ENCODE assay signal across 8 mouse cellular contexts in genomic region chr19:16585379-16585778, GRCm38 (mm10).
DNase-seq lines count a peak whose midpoint lies in the region.

No protein-coding gene starts in this region.

- intact Hi-C loops in gastrocnemius, postnatal 36 days (cut with DNase I): no loop called here

- DNase-seq in gastrocnemius, adult 18-20 months (ENCODE audit: low spot score): peak; percentile 38
- no peak for DNase-seq in gastrocnemius, postnatal 36 days
- peak; percentile 41 for DNase-seq in thymus, postnatal 14 days
- no peak for DNase-seq in thymus, adult 18-20 months
- DNase-seq in hindlimb bud, embryonic 11.5 days (ENCODE audit: extremely low spot score, low read depth, low spot score): peak; percentile 41
- DNase-seq in ovary, postnatal 36 days (ENCODE audit: low spot score): no peak
- no peak for DNase-seq in right cerebral cortex, adult 18-20 months
- DNase-seq in urinary bladder, postnatal 14 days (ENCODE audit: low spot score): no peak

Comparison
In these comparisons a context has a peak if more than half of its experiments do, and no peak if none do; other contexts are left out.
1. DNase-seq: peak in gastrocnemius, adult 18-20 months (single experiment), thymus, postnatal 14 days (single experiment) and hindlimb bud, embryonic 11.5 days (single experiment); none in gastrocnemius, postnatal 36 days (0 of 2), thymus, adult 18-20 months (0 of 2), ovary, postnatal 36 days (single experiment), right cerebral cortex, adult 18-20 months (single experiment) and urinary bladder, postnatal 14 days (single experiment).